Mouse (Mus musculus) liver, adult 2 months (tissue): ENCODE measurements around the gene Osbpl5.

Experiments used
- CTCF ChIP-seq: fragments of 200-500 bp; IDR thresholded peaks from 2 replicates; pipeline ENCODE4 v1.5.1; 2011; ENCODE audit warnings: low read depth, low read length, control low read depth
- POLR2A ChIP-seq: fragments of 200-500 bp; IDR thresholded peaks from 2 replicates; pipeline ENCODE4 v1.6.1; 2011; ENCODE audit warnings: low read length, control low read depth; ENCODE audit not compliant: insufficient read depth; ENCODE audit errors: extremely low read depth

- TF ChIP-seq CTCF: no peak
- no peak for TF ChIP-seq POLR2A
These were observed 107.6 kb downstream of the Osbpl5 start, which contains the start of gene Tnfrsf22 for GRCm38 (mm10) chr7:143649034-143649768.
